ENCODE assay signal across 8 mouse cellular contexts in the genomic region with DNA sequence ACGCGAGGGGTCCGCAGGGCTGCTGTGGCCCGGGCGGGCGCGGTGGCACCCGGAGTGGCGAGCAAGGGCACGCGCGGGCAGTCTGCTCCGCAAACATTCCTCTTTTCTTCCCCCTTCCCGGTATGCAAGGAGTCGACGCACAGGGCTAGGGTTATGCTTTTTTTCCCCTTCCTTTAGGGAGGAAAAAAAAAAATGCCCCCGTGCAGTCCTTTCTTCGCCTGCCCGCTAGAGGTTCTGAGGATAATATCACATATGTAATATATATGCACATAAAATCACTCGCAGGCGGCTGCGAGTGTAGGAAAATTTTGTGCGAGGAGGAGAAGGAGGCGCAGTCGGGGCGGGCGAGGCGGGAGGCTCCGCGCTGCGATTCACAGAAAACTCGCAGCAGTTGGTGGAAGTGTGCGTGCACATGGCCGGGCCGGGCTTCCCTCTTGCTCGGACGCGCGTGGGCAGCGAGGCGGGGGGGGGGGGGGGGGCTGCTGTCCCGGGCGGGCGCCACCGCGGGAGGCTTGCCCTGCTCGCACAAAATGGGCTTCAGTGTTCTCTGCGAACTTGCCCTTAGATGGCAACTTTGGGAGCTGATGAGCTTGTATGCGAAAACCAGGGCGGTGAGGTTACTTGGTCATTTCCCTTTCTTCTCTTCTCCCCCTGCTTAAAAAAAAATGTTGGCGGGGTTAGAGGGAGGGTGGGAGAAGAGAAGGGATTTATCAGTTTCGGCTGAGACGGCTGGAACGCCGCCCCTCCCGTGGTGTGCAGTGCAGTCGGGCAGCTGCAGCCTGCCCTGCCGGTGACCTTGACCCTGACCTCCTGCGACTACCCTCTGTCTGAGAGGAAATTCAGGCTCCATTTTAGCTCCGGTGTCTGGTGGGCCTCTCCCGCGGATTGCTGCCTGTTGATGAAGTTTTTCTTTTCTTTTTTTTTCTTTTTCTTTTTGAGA. TPM values are rescaled to one million over a fixed set of nuclear protein-coding genes. Genes with fewer than 3 reads are reported as not detected.
A peak's percentile ranks its signal among the peaks of the same experiment; 100 is the strongest.
DNase-seq lines count a peak whose midpoint lies in the region; ATAC-seq and TF ChIP-seq lines count a peak whose summit lies in the region.

No protein-coding gene starts in this region.

- peak overlapping the region; percentile 72 for H3K4me3 ChIP-seq in kidney, adult 2 months (ENCODE audit: insufficient read depth, low read depth, low read length)
- H3K4me3 ChIP-seq in limb, embryonic 13.5 days: peak overlapping the region; percentile 86
- H3K4me3 ChIP-seq in midbrain, embryonic 15.5 days: peak overlapping the region; percentile 71

- H3K9me3 ChIP-seq in limb, embryonic 13.5 days: no peaks in the 10 kb centered on the region
- no peaks in the 10 kb centered on the region for H3K9me3 ChIP-seq in midbrain, embryonic 15.5 days

- TF ChIP-seq CTCF in kidney, adult 2 months (conservative IDR thresholded peaks at IDR 0.05; ENCODE audit: insufficient read depth, insufficient read length, low read depth, low read length): no peak

- DNase-seq in spleen, adult 18-20 months: peak; percentile 18 to 54
- no peak for DNase-seq in spleen, adult 12 weeks (ENCODE audit: low spot score)
- DNase-seq in embryo, embryonic 11.5 days (ENCODE audit: low read depth, low spot score): peak; percentile 63
- DNase-seq in heart, adult 11 months: peak; percentile 96
- DNase-seq in kidney, adult 2 months: peak; percentile 72
- peak; percentile 23 to 65 for DNase-seq in spleen, postnatal 4 days (ENCODE audit: low spot score in 2 of 2)

- no peak for TF ChIP-seq POLR2A in kidney, adult 2 months (IDR thresholded peaks at IDR 0.05; ENCODE audit: low read depth, low read length)

- peak overlapping the region; percentile 99 for H3K9ac ChIP-seq in limb, embryonic 13.5 days
- peak overlapping the region; percentile 84 for H3K9ac ChIP-seq in midbrain, embryonic 15.5 days

- H3K27me3 ChIP-seq in kidney, adult 2 months (replicated peaks; ENCODE audit: control insufficient read depth, insufficient read depth, low read length): no peaks in the 10 kb centered on the region
- H3K27me3 ChIP-seq in limb, embryonic 13.5 days: no peaks in the 10 kb centered on the region
- H3K27me3 ChIP-seq in midbrain, embryonic 15.5 days (replicated peaks): no peaks in the 10 kb centered on the region

- H3K27ac ChIP-seq in kidney, adult 2 months (ENCODE audit: insufficient read depth, low read depth, low read length): peak overlapping the region; percentile 91
- peak overlapping the region; percentile 100 for H3K27ac ChIP-seq in limb, embryonic 13.5 days
- peak overlapping the region; percentile 96 for H3K27ac ChIP-seq in midbrain, embryonic 15.5 days

- no peaks in the 10 kb centered on the region for H3K4me1 ChIP-seq in kidney, adult 2 months (ENCODE audit: control insufficient read depth, insufficient read depth, low read length)
- H3K4me1 ChIP-seq in limb, embryonic 13.5 days: peaks cover 50% of the 10 kb centered on the region
- H3K4me1 ChIP-seq in midbrain, embryonic 15.5 days: peaks cover 31% of the 10 kb centered on the region

- ATAC-seq in limb, embryonic 13.5 days (ENCODE audit: low FRiP score, low read depth): peak; percentile 26
- peak; percentile 0; the same call in 1 of the 2 replicates for ATAC-seq in midbrain, embryonic 15.5 days (replicated peaks)

- H3K4me2 ChIP-seq in limb, embryonic 13.5 days (replicated peaks): peak overlapping the region; percentile 83
- H3K4me2 ChIP-seq in midbrain, embryonic 15.5 days: peak overlapping the region; percentile 82

- WGBS in kidney, adult 2 months: 2% methylated on average over 62 of the region's 62 CpGs
- under 1% methylated on average over 53 of the region's 62 CpGs for WGBS in limb, embryonic 13.5 days
- under 1% methylated on average over 60 of the region's 62 CpGs for WGBS in midbrain, embryonic 15.5 days

- no peaks in the 10 kb centered on the region for H3K36me3 ChIP-seq in kidney, adult 2 months (ENCODE audit: control insufficient read depth, insufficient read depth, low read length)
- no peaks in the 10 kb centered on the region for H3K36me3 ChIP-seq in limb, embryonic 13.5 days
- no peaks in the 10 kb centered on the region for H3K36me3 ChIP-seq in midbrain, embryonic 15.5 days (replicated peaks)

RNA-seq across cellular contexts. Expression of a gene that starts 2.4 kb away (rescaled TPM):
- 9.6 and 11.4 TPM in 2 replicates for polyA plus RNA-seq in kidney, adult 2 months (2012; rRNA removed)
- 14.3 and 14.9 TPM in 2 replicates for polyA plus RNA-seq in limb, embryonic 13.5 days (2015; fragmentation: Nextera tagmentation; extraction: Ambion mirVana)
- 13.6 and 13.9 TPM in 2 replicates for polyA plus RNA-seq in midbrain, embryonic 15.5 days (2015; fragmentation: Nextera tagmentation; extraction: Ambion mirVana)
